Mouse (Mus musculus) heart, postnatal 0 days (tissue): ENCODE results near the gene Mrpl51. TPM values are rescaled to one million over a fixed set of nuclear protein-coding genes. Genes with fewer than 3 reads are reported as not detected.

Source experiments
- ATAC-seq: fragments of 200-750 bp; cut with Nextera tagmentation; 2 replicates; pipeline ENCODE4 v1.8.0; 2017; ENCODE audit warnings: low read depth, moderate number of reproducible peaks, moderate library complexity; ENCODE audit not compliant: insufficient read depth
- DNase-seq: peaks from one replicate; pipeline ENCODE4 v3.0.0-alpha.2; 2016; ENCODE audit warnings: low spot score
- H3K27ac ChIP-seq: fragments of 300-500 bp; sonication (generic); 2 replicates; pipeline ENCODE4 v1.5.1; 2014; ENCODE audit warnings: low read depth, mild to moderate bottlenecking
- H3K27me3 ChIP-seq: fragments of 300-500 bp; sonication (generic); 2 replicates; pipeline ENCODE4 v1.6.1; 2014; ENCODE audit warnings: low read length, mixed read lengths; ENCODE audit not compliant: control insufficient read depth, insufficient read depth
- H3K36me3 ChIP-seq: fragments of 300-500 bp; sonication (generic); replicated peaks from 2 replicates; pipeline ENCODE4 v1.6.1; 2014; ENCODE audit warnings: low read length, mixed read lengths; ENCODE audit not compliant: control insufficient read depth, insufficient read depth
- H3K4me1 ChIP-seq: fragments of 300-500 bp; sonication (generic); 2 replicates; pipeline ENCODE4 v1.6.1; 2014; ENCODE audit warnings: antibody characterized with exemption; ENCODE audit not compliant: control insufficient read depth, insufficient read depth
- H3K4me2 ChIP-seq: fragments of 300-500 bp; sonication (generic); 2 replicates; pipeline ENCODE4 v1.6.1; 2014; ENCODE audit warnings: low read depth, mild to moderate bottlenecking, low read length, moderate library complexity
- H3K4me3 ChIP-seq: fragments of 300-500 bp; sonication (generic); 2 replicates; pipeline ENCODE4 v1.5.1; 2014; ENCODE audit warnings: low read depth, low read length
- H3K9ac ChIP-seq: fragments of 300-500 bp; sonication (generic); replicated peaks from 2 replicates; pipeline ENCODE4 v1.6.1; 2014; ENCODE audit warnings: low read depth, low read length, mixed read lengths
- H3K9me3 ChIP-seq: fragments of 300-500 bp; sonication (generic); replicated peaks from 2 replicates; pipeline ENCODE4 v1.6.1; 2016; ENCODE audit warnings: low read length; ENCODE audit not compliant: control insufficient read depth
- CTCF ChIP-seq: IDR thresholded peaks from 2 replicates; pipeline ENCODE4 v1.5.1; 2016; ENCODE audit warnings: antibody characterized with exemption, control low read depth, low read depth
- EP300 ChIP-seq: IDR thresholded peaks from 2 replicates; pipeline ENCODE4 v1.6.1; 2016; ENCODE audit warnings: antibody characterized with exemption, low read depth
- WGBS: fragments of 180-500 bp; shearing (Covaris S2); extraction: QIAGEN DNeasy Blood & Tissue Kit; methylation state at CpG from one replicate; pipeline ENCODE4 v1.1.7; 2014; 5-methylcytosine and 5-hydroxymethylcytosine counted together
- polyA plus RNA-seq: library from polyadenylated mRNA; unstranded; fragments of >200 nt; fragmentation: Nextera tagmentation; extraction: Ambion mirVana; gene quantifications from 2 replicates; pipeline ENCODE4 v1.2.1, GENCODE M21; 2015
- total RNA-seq: library from RNA; depleted of rRNA; stranded (reverse); fragments of >200 nt; gene quantifications from 2 replicates; pipeline ENCODE4 v1.2.3, GENCODE M21; 2014; ENCODE audit warnings: low replicate concordance

Mrpl51 gene
- total and polyA plus RNA-seq, 2 experiments from 2014 or later, result 165 to 426 TPM

DNA sequence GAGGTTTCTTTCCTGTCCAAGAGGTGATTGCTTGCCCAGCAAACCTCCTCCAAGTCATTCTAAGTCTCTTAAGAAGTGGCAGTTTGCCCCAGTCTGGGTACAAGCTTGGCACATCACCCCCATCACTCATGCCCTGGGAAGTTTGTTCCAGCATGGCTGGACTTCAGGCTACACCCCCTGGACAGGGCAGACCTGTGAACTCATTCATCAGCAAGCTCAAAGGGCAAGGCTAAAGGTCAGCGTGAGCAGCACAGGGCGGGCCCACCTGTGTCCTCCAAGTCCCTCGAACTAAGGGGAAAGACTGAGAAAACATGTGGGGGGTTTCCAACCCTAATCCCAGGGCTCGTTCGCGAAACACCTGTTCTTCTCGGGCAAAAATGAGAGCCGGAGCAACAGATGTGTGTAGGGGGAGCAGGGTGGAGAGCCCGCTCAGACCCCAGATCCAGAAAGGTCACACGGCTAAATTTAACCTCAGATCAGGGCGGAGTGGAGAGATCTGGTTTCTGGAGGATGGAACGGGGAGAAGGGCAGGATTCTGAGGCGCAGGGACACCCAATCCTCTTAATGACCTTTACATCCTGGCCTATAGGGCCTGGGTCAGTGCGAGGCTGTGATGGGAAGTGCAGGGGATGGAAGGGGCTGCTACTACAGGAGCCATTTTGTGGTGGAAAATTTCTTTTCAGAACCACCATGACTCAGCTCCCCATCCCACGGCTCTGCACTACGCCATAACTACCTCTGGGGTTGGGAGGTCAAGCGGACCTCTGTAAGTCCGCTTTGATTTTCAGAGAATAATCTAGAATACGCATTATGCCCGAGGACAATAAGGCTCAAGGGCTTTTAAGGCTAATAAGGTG is 27.6 kb upstream of the Mrpl51 start:
- Histone ChIP-seq H3K4me1 (peaks cover 26% of the 10 kb centered on the region), H3K27me3 (no peaks in the 10 kb centered on the region), H3K4me2 (peak overlapping the region; percentile 78), H3K36me3 (peaks cover 55% of the 10 kb centered on the region), H3K9me3 (no peaks in the 10 kb centered on the region), H3K4me3 (peak overlapping the region; percentile 79), H3K9ac (peak overlapping the region; percentile 92), H3K27ac (peak overlapping the region; percentile 97)
- DNase-seq (no peak), ATAC-seq (no peak)
- TF ChIP-seq CTCF (no peak), EP300 (no peak)
- 3% methylated on average over 20 of the region's 20 CpGs for WGBS

DNA sequence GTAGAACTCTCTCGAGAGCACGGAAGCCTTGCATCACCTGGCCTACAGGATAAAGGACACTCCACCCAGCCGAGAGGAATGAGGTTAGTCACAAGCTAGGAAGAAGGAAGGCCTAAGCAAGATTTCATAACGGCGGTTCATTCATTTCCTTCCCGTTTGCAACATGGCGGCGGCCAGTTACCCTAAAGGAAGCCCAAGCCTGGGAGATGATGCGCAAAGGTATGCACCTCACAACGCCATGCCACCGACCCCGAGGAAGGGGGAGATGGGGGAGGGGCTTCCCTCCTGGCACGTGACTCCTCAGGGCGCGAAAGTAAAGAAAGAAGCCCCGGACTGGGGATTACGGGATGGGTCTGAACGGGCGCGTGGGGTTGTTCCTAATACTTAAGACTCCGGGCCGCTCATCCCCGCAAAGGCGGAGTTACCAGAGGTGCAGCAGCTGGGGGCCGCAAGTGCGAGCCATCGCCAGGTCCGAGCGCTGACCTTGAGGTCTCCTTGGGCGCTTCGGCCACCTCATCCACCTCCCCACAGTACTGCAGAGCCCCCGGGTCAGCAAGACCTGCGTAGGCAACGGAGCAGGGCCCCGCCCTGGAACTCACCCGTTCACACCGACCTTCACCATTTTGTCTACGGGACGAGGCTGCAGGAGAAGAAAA is 26.8 kb upstream of the Mrpl51 start:
- Histone ChIP-seq H3K9ac (peak overlapping the region; percentile 92), H3K4me3 (peak overlapping the region; percentile 79), H3K36me3 (peaks cover 57% of the 10 kb centered on the region), H3K4me2 (peak overlapping the region; percentile 78), H3K27ac (peak overlapping the region; percentile 97), H3K9me3 (no peaks in the 10 kb centered on the region), H3K4me1 (peaks cover 26% of the 10 kb centered on the region), H3K27me3 (no peaks in the 10 kb centered on the region)
- TF ChIP-seq CTCF (no peak), EP300 (no peak)
- DNase-seq (peak; percentile 67), ATAC-seq (no peak)
- WGBS, result under 1% methylated on average over 38 of the region's 39 CpGs

DNA sequence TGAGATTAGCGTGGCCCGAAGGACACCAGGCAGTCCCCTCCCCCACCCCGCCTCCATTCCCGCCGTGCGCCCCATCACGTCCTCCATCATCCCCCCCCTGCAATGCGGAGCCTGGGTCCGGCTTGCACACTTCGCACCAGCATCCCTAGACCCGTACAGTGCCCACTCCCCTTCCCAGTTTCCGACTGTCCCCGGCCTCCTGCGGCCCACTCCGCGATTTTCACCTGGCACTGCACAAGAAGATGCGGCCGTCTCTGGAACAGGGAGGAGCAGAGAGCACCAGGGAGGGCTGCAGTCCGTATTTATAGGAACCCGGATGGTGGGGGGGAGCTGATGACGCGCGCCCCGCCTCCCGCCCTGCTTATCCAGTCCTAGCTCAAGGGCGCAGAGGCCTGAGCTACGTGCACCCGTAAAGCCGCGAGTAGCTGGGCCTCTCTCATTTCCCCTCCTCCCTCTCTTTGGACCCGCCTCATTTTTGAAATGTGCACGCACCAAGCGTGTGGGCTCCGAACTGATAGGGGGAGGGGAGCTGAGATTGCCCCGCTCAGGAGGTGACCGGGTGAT is 26.2 kb upstream of the Mrpl51 start:
- H3K4me1 ChIP-seq, result peaks cover 26% of the 10 kb centered on the region
- H3K9me3 ChIP-seq, result no peaks in the 10 kb centered on the region
- DNase-seq (peak; percentile 98), ATAC-seq (peak; percentile 78)
- H3K4me2 ChIP-seq, result peak overlapping the region; percentile 78
- H3K4me3 ChIP-seq, result peak overlapping the region; percentile 79
- no peak for TF ChIP-seq CTCF
- peak; percentile 95 for TF ChIP-seq EP300
- H3K27ac ChIP-seq, result peak overlapping the region; percentile 97
- no peaks in the 10 kb centered on the region for H3K27me3 ChIP-seq
- WGBS, result under 1% methylated on average over 36 of the region's 36 CpGs
- peak overlapping the region; percentile 92 for H3K9ac ChIP-seq
- peaks cover 57% of the 10 kb centered on the region for H3K36me3 ChIP-seq

DNA sequence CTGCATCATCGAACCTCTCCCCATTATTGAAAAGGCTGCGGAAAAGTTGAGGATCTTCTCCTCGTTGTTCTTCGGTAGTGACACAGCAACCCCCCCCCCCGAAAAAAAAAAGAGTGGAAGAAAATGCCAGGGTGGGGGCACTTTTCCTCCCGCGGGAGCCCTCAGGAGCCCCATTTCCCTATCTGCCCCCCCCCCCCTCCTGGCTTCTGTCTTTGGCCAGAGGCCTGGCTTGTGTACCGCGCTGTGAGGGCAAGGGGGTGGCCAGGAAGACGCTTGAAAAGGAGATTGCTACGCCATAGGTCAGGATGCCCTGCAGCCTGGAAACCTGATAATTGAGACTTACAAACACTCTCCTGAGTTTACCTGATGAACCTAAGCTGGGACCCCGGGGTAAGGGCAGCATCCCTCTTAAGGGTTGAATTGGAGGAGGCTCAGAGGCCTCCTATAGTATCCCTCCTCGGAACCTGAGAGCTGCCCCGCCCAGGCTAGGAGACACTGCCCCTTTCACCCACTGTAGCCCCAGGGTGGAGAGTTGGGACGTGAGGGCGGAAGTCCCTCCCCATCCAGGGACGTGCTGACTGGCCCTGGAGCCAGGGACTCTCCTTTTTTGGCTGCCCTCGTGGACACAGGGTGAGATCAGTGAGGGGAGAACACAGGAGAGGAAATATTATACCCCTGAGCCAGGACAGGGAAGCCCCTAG is 25.4 kb upstream of the Mrpl51 start, which contains the start of gene Gapdh:
Gene Gapdh, minus strand, starts transcription at position 417 of the 701 bp plus-strand sequence.
- H3K4me3 ChIP-seq, result peak within 1 kb of the TSS; percentile 79
- TF ChIP-seq EP300 (no peak), CTCF (no peak)
- WGBS, result 1% methylated on average over 18 of the region's 18 CpGs
- H3K27me3 ChIP-seq, result no peaks in the 10 kb centered on the region
- ATAC-seq, result peak; percentile 82
- H3K4me2 ChIP-seq, result peak within 1 kb of the TSS; percentile 78
- H3K27ac ChIP-seq, result peak within 1 kb of the TSS; percentile 97
- peak within 1 kb of the TSS; percentile 92 for H3K9ac ChIP-seq
- peak; percentile 94 for DNase-seq
- peaks cover 21% of the 10 kb centered on the region for H3K4me1 ChIP-seq
- peaks cover 58% of the 10 kb centered on the region for H3K36me3 ChIP-seq
- no peaks in the 10 kb centered on the region for H3K9me3 ChIP-seq
